In genomic region chr1:155147228-155147627, GRCm38 (mm10) we compare ENCODE assay signal across 11 mouse cellular contexts. TPM values are rescaled to one million over a fixed set of nuclear protein-coding genes. Genes with fewer than 3 reads are reported as not detected.
DNase-seq lines count a peak whose midpoint lies in the region; ATAC-seq lines count a peak whose summit lies in the region.
"Had no signal": no experiment of that assay in that cellular context is flagged by ENCODE, and none has a peak within 500 bp of the region (broad histone marks: within the 10 kb centered on the region; RNA-seq: fewer than 3 reads in every experiment).

No protein-coding gene starts in this region.

- H3K9me3 ChIP-seq in heart, embryonic 13.5 days: no peaks in the 10 kb centered on the region
- H3K9me3 ChIP-seq in midbrain, embryonic 11.5 days (ENCODE audit: control insufficient read depth, low read length): no peaks in the 10 kb centered on the region
- H3K9me3 ChIP-seq in midbrain, embryonic 16.5 days (replicated peaks; ENCODE audit: control insufficient read depth, low read length, poor library complexity, severe bottlenecking): no peaks in the 10 kb centered on the region
- H3K9me3 ChIP-seq: forebrain, embryonic 15.5 days; limb, embryonic 15.5 days; neural tube, embryonic 15.5 days had no signal

- peak overlapping the region; percentile 66; the same call in 1 of the 2 replicates for H3K4me2 ChIP-seq in heart, embryonic 13.5 days
- H3K4me2 ChIP-seq in midbrain, embryonic 11.5 days: no peak overlapping the region
- no peak overlapping the region for H3K4me2 ChIP-seq in midbrain, embryonic 16.5 days (ENCODE audit: low read length)

- H3K27me3 ChIP-seq in heart, embryonic 13.5 days (replicated peaks): no peaks in the 10 kb centered on the region
- H3K27me3 ChIP-seq in midbrain, embryonic 11.5 days (ENCODE audit: control insufficient read depth, insufficient read depth, low read length): no peaks in the 10 kb centered on the region
- no peaks in the 10 kb centered on the region for H3K27me3 ChIP-seq in midbrain, embryonic 16.5 days (ENCODE audit: control insufficient read depth, insufficient read depth, low read depth, low read length)
- H3K27me3 ChIP-seq: forebrain, embryonic 15.5 days; limb, embryonic 15.5 days; neural tube, embryonic 15.5 days had no signal

- intact Hi-C loops in heart, postnatal 25 days (cut with DNase I): no loop called here

- no peak overlapping the region for H3K9ac ChIP-seq in heart, embryonic 13.5 days
- no peak overlapping the region for H3K9ac ChIP-seq in midbrain, embryonic 11.5 days (ENCODE audit: low read length)
- H3K9ac ChIP-seq in midbrain, embryonic 16.5 days (ENCODE audit: low read depth, low read length): no peak overlapping the region
- H3K9ac ChIP-seq: forebrain, embryonic 15.5 days; neural tube, embryonic 15.5 days had no signal

- no peaks in the 10 kb centered on the region for H3K36me3 ChIP-seq in heart, embryonic 13.5 days
- no peaks in the 10 kb centered on the region for H3K36me3 ChIP-seq in midbrain, embryonic 11.5 days (ENCODE audit: control insufficient read depth, insufficient read depth, low read length)
- H3K36me3 ChIP-seq in midbrain, embryonic 16.5 days (ENCODE audit: control insufficient read depth, insufficient read depth, low read length): no peaks in the 10 kb centered on the region
- H3K36me3 ChIP-seq in macrophage (ENCODE audit: inconsistent target): no peaks in the 10 kb centered on the region
- H3K36me3 ChIP-seq: forebrain, embryonic 15.5 days; limb, embryonic 15.5 days; neural tube, embryonic 15.5 days had no signal

- no peak overlapping the region for H3K27ac ChIP-seq in heart, embryonic 13.5 days (replicated peaks)
- no peak overlapping the region for H3K27ac ChIP-seq in midbrain, embryonic 11.5 days (ENCODE audit: low read depth, low read length)
- H3K27ac ChIP-seq in midbrain, embryonic 16.5 days (ENCODE audit: low read length): no peak overlapping the region
- H3K27ac ChIP-seq in macrophage: peak overlapping the region; percentile 61
- H3K27ac ChIP-seq: forebrain, embryonic 15.5 days; neural tube, embryonic 15.5 days had no signal

- peaks cover 6% of the 10 kb centered on the region for H3K4me1 ChIP-seq in heart, embryonic 13.5 days
- no peaks in the 10 kb centered on the region for H3K4me1 ChIP-seq in midbrain, embryonic 11.5 days (ENCODE audit: control insufficient read depth, insufficient read depth, low read length)
- no peaks in the 10 kb centered on the region for H3K4me1 ChIP-seq in midbrain, embryonic 16.5 days (ENCODE audit: control insufficient read depth, insufficient read depth, low read length)
- H3K4me1 ChIP-seq: forebrain, embryonic 15.5 days; neural tube, embryonic 15.5 days had no signal

- no peak for ATAC-seq in heart, embryonic 13.5 days (ENCODE audit: extremely low read depth, insufficient number of reproducible peaks, low FRiP score, low TSS enrichment)
- ATAC-seq in midbrain, embryonic 11.5 days (ENCODE audit: low FRiP score): no peak
- no peak for ATAC-seq in midbrain, embryonic 16.5 days
- no peak for ATAC-seq in erythroid progenitor cell, adult 5-6 weeks (replicated peaks; ENCODE audit: low FRiP score, poor library complexity, severe bottlenecking)

- no peak for DNase-seq in heart, postnatal 25 days (ENCODE audit: low spot score)
- DNase-seq in midbrain, embryonic 11.5 days (ENCODE audit: low spot score, missing footprints): peak; percentile 72
- DNase-seq in adipocyte (ENCODE audit: low spot score): no peak

- no peaks in the 10 kb centered on the region; the same call in 1 of the 2 replicates for H3K79me2 ChIP-seq in macrophage (ENCODE audit: inconsistent target)

- H3K4me3 ChIP-seq in heart, embryonic 13.5 days: no peak overlapping the region
- no peak overlapping the region for H3K4me3 ChIP-seq in midbrain, embryonic 11.5 days (ENCODE audit: low read depth, low read length)
- H3K4me3 ChIP-seq in midbrain, embryonic 16.5 days (ENCODE audit: low read depth, low read length): no peak overlapping the region
- no peak overlapping the region for H3K4me3 ChIP-seq in macrophage (ENCODE audit: inconsistent target)

- WGBS in heart, embryonic 13.5 days: 78% methylated on average over 2 of the region's 2 CpGs
- WGBS in midbrain, embryonic 11.5 days: 80% methylated on average over 2 of the region's 2 CpGs
- WGBS in midbrain, embryonic 16.5 days: 86% methylated on average over 2 of the region's 2 CpGs
- 77% methylated on average over 2 of the region's 2 CpGs for WGBS in macrophage (ENCODE audit: missing documents)

RNA-seq across cellular contexts. Expression of gene Mr1, which starts 0.6 kb away (rescaled TPM):
- polyA plus RNA-seq in heart, embryonic 13.5 days (2015; fragmentation: Nextera tagmentation; extraction: Ambion mirVana): 4.3 and 5.2 TPM in 2 replicates
- total RNA-seq in heart, postnatal 25 days (2021): 1 to 10 TPM; 5.9 to 6.4 TPM
- 0.41 and 0.49 TPM in 2 replicates for polyA plus RNA-seq in midbrain, embryonic 11.5 days (2014; fragmentation: Nextera tagmentation; extraction: Ambion mirVana)
- polyA plus RNA-seq in midbrain, embryonic 16.5 days (2015; fragmentation: Nextera tagmentation; extraction: Ambion mirVana): 1.3 and 1.6 TPM in 2 replicates
- 10 to 100 TPM in 7 of 26 experiments, 1 to 10 TPM in 16, under 1 TPM in 3; 0.58 to 18.6 (median 4.8) TPM for total RNA-seq in macrophage (2018; cell fraction: chromatin; rRNA removed)
- 10 to 100 TPM; 15.6 to 30.1 (median 23.0) TPM for total RNA-seq in macrophage (2018; cell fraction: cytosol; rRNA removed)
- 10 to 100 TPM in 19 of 26 experiments, 1 to 10 TPM in 7; 2.9 to 43.4 (median 14.7) TPM for total RNA-seq in macrophage (2018; cell fraction: nucleus; rRNA removed)
- 15.5 to 37.2 TPM (median 30.0 TPM) in 3 replicates for polyA plus RNA-seq in macrophage (2018)
- 2.1 TPM in 1 of 2 replicates, not detected in the other for total RNA-seq in erythroid progenitor cell, adult 5-6 weeks (2015; ENCODE audit: low replicate concordance)
- 1.1 and 2.4 TPM in 2 replicates for total RNA-seq in erythroid progenitor cell, adult 5-6 weeks (2017; ENCODE audit: low replicate concordance)
- polyA plus RNA-seq: erythroblast, embryonic 14.5 days had no signal

RNA-seq across cellular contexts. Expression of gene Stx6, which starts 11.3 kb away (rescaled TPM):
- polyA plus RNA-seq in heart, embryonic 13.5 days (2015; fragmentation: Nextera tagmentation; extraction: Ambion mirVana): 48.7 and 49.9 TPM in 2 replicates
- 10 to 100 TPM; 25.2 to 26.5 TPM for total RNA-seq in heart, postnatal 25 days (2021)
- 97.1 and 100 TPM in 2 replicates for polyA plus RNA-seq in midbrain, embryonic 11.5 days (2014; fragmentation: Nextera tagmentation; extraction: Ambion mirVana)
- polyA plus RNA-seq in midbrain, embryonic 16.5 days (2015; fragmentation: Nextera tagmentation; extraction: Ambion mirVana): 94.0 and 111 TPM in 2 replicates
- total RNA-seq in macrophage (2018; cell fraction: chromatin; rRNA removed): 100 to 1,000 TPM in 22 of 26 experiments, 10 to 100 TPM in 4; 89.1 to 825 (median 157) TPM
- total RNA-seq in macrophage (2018; cell fraction: cytosol; rRNA removed): 10 to 100 TPM; 18.0 to 70.6 (median 28.5) TPM
- 100 to 1,000 TPM in 13 of 26 experiments, 10 to 100 TPM in 13; 38.1 to 384 (median 109) TPM for total RNA-seq in macrophage (2018; cell fraction: nucleus; rRNA removed)
- 28.0 to 46.7 TPM (median 32.4 TPM) in 3 replicates for polyA plus RNA-seq in macrophage (2018)
- 5.0 and 5.4 TPM in 2 replicates for total RNA-seq in erythroid progenitor cell, adult 5-6 weeks (2015; ENCODE audit: low replicate concordance)
- 1.8 and 3.3 TPM in 2 replicates for total RNA-seq in erythroid progenitor cell, adult 5-6 weeks (2017; ENCODE audit: low replicate concordance)

RNA-seq across cellular contexts. Expression of gene Ier5, which starts 47.8 kb away (rescaled TPM):
- polyA plus RNA-seq in heart, embryonic 13.5 days (2015; fragmentation: Nextera tagmentation; extraction: Ambion mirVana): 3.6 and 3.8 TPM in 2 replicates
- 10 to 100 TPM; 12.7 to 16.5 TPM for total RNA-seq in heart, postnatal 25 days (2021)
- polyA plus RNA-seq in midbrain, embryonic 11.5 days (2014; fragmentation: Nextera tagmentation; extraction: Ambion mirVana): 12.4 and 13.5 TPM in 2 replicates
- 4.8 and 4.9 TPM in 2 replicates for polyA plus RNA-seq in midbrain, embryonic 16.5 days (2015; fragmentation: Nextera tagmentation; extraction: Ambion mirVana)
- 100 to 1,000 TPM in 15 of 26 experiments, 10 to 100 TPM in 11; 37.6 to 232 (median 114) TPM for total RNA-seq in macrophage (2018; cell fraction: chromatin; rRNA removed)
- 100 to 1,000 TPM in 16 of 26 experiments, 10 to 100 TPM in 10; 68.0 to 298 (median 132) TPM for total RNA-seq in macrophage (2018; cell fraction: cytosol; rRNA removed)
- 100 to 1,000 TPM in 22 of 26 experiments, 10 to 100 TPM in 4; 58.9 to 356 (median 241) TPM for total RNA-seq in macrophage (2018; cell fraction: nucleus; rRNA removed)
- 24.7 to 56.1 TPM (median 49.7 TPM) in 3 replicates for polyA plus RNA-seq in macrophage (2018)
- total RNA-seq in erythroid progenitor cell, adult 5-6 weeks (2015; ENCODE audit: low replicate concordance): 13.7 and 15.9 TPM in 2 replicates
- total RNA-seq in erythroid progenitor cell, adult 5-6 weeks (2017; ENCODE audit: low replicate concordance): 11.3 and 13.9 TPM in 2 replicates
